Mouse (Mus musculus) ES-Bruce4 (cell line): Measurements from ENCODE around the gene Rnf224. TPM values are rescaled to one million over a fixed set of nuclear protein-coding genes. Genes with fewer than 3 reads are reported as not detected.

Experiments
- H3K27ac ChIP-seq: 2 replicates; pipeline ENCODE4 v1.5.1; 2012; ENCODE audit warnings: low read length, inconsistent platforms; ENCODE audit not compliant: insufficient read depth
- H3K27me3 ChIP-seq: 2 replicates; pipeline ENCODE4 v1.6.1; 2012; ENCODE audit warnings: mild to moderate bottlenecking, low read length, inconsistent platforms; ENCODE audit not compliant: control insufficient read depth, poor library complexity, insufficient read depth, severe bottlenecking
- H3K36me3 ChIP-seq: 2 replicates; pipeline ENCODE4 v1.6.1; 2012; ENCODE audit warnings: inconsistent platforms, mild to moderate bottlenecking, low read length, moderate library complexity; ENCODE audit not compliant: control insufficient read depth, poor library complexity, insufficient read depth, severe bottlenecking
- H3K4me1 ChIP-seq: one replicate; pipeline ENCODE4 v1.8.1; 2011; ENCODE audit warnings: low read length; ENCODE audit not compliant: control insufficient read depth, insufficient read depth
- H3K4me3 ChIP-seq: 2 replicates; pipeline ENCODE4 v1.5.1; 2011; ENCODE audit warnings: low read depth, mild to moderate bottlenecking, low read length
- H3K9ac ChIP-seq: 2 replicates; pipeline ENCODE4 v1.6.1; 2012; ENCODE audit warnings: low read depth, mild to moderate bottlenecking, inconsistent platforms; ENCODE audit not compliant: poor library complexity, severe bottlenecking
- H3K9me3 ChIP-seq: replicated peaks from 2 replicates; pipeline ENCODE4 v1.6.1; 2012; ENCODE audit warnings: mild to moderate bottlenecking, low read length, inconsistent platforms; ENCODE audit not compliant: control insufficient read depth, poor library complexity, insufficient read depth, severe bottlenecking
- CTCF ChIP-seq: IDR thresholded peaks from one replicate; pipeline ENCODE4 v1.8.1; 2011; ENCODE audit warnings: low read depth, low read length
- EP300 ChIP-seq: IDR thresholded peaks from 2 replicates; pipeline ENCODE4 v1.6.1; 2011; ENCODE audit warnings: low read depth, low read length; ENCODE audit not compliant: insufficient read depth
- POLR2A ChIP-seq: IDR thresholded peaks from one replicate; pipeline ENCODE4 v1.8.1; 2011; ENCODE audit warnings: low read length; ENCODE audit not compliant: insufficient read depth
- polyA plus RNA-seq: library from polyadenylated mRNA; stranded (reverse); fragments of >200 nt; gene quantifications from 2 replicates; pipeline ENCODE4 v1.2.4, GENCODE M21; 2011; ENCODE audit warnings: low read depth; ENCODE audit not compliant: missing spikeins, insufficient read depth, insufficient read length

Gene Rnf224
- polyA plus RNA-seq, 1 experiment, result not detected

DNA sequence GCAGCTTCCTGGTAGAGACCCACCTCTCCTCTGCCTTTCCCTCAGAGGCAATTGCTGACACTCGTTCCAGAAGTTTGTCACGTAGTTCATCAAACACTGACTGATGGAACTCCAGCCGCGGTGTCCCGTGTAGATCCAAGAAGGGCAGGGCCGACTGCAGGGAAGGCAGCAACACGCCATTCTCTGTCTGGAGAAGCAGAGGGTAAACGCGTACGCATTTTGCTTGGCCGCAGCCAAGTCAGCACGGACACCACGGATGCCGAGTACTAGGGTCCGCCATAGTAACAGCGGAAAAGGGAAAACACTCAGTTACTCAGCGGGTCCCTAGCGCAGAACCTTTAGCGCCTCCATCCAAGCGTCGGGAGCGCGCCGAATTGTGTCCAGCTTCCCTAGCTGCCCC, 25.9 kb downstream of the Rnf224 start:
- Histone ChIP-seq H3K4me1 (no peaks in the 10 kb centered on the region), H3K36me3 (no peaks in the 10 kb centered on the region), H3K9ac (peak overlapping the region; percentile 70), H3K27ac (no peak overlapping the region), H3K27me3 (no peaks in the 10 kb centered on the region), H3K4me3 (peak overlapping the region; percentile 89), H3K9me3 (no peaks in the 10 kb centered on the region)
- TF ChIP-seq CTCF (no peak), EP300 (no peak), POLR2A (no peak)

DNA sequence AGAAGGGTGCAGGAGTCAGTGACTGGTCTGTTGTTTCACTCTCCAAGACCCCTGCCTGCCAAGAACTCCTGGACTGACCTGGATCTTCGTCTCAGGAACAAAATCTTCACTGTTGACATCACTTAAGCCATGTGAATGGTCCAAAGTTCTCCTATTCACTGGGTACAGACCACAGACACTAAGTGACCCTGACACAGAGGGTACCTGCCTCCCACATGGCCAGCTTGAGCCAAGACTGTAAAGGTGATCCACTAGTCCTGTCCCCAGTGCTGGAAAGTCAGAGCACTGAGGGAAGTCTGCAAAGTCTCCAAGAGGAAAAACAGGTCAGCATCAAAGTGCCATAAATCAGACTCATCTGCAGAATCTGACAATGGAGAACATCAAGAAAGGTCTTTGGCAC, 29.0 kb downstream of the Rnf224 start:
- Histone ChIP-seq H3K36me3 (peaks cover 15% of the 10 kb centered on the region), H3K27me3 (no peaks in the 10 kb centered on the region), H3K4me1 (no peaks in the 10 kb centered on the region), H3K4me3 (no peak overlapping the region), H3K27ac (no peak overlapping the region), H3K9ac (no peak overlapping the region), H3K9me3 (no peaks in the 10 kb centered on the region)
- TF ChIP-seq POLR2A (no peak), EP300 (no peak), CTCF (no peak)

DNA sequence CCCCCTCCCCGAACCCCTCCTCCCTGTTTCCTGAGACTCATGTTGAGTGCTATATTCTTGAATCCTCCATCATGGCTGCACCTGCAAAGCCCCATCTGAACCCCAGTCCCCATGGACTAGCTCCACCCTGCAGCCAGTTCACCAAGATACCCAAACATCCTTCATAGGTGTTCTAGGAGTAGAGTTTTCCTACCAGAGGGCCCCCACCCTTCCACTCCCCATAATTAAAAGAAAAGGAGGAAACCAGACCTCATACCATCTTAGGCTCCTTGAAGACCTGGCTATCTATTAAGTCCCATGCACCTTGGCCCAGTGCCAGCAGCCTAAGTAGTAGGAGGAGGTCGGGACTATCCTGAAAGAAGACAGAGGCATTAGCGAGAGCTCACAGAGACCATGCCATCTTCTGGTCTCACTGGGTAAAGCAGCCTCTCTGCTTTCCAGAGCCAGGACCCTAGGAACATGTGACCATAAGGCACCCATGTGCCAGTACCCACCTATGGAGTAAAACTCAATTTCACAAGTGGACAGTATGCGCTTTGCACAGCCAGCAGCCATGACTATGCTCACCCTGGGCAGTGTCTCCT, 32.9 kb downstream of the Rnf224 start:
- peaks cover 33% of the 10 kb centered on the region for H3K36me3 ChIP-seq

DNA sequence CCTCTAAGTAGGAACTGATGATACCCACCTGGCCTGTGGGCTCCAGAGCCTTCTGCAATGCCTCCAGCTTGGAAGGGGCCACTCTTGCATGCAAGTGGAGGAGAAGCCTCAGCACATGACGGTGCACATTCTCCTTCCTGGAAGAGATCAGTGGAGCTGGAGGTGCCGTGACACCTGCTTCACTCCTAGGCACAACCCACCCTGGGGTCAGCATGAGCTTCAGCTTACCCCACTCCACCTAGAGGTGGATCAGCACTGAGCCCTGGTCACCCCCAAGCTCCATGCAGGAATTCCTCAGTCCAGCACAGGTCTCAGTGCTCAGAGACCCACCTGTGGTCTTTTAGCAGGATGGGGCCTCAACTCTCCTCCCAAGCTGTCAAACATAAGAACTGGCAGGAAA, 36.0 kb downstream of the Rnf224 start:
- no peaks in the 10 kb centered on the region for H3K9me3 ChIP-seq
- no peak overlapping the region for H3K4me3 ChIP-seq
- H3K27ac ChIP-seq, result no peak overlapping the region
- H3K36me3 ChIP-seq, result peaks cover 33% of the 10 kb centered on the region
- TF ChIP-seq CTCF, result no peak
- TF ChIP-seq POLR2A, result no peak
- TF ChIP-seq EP300, result no peak
- no peaks in the 10 kb centered on the region for H3K4me1 ChIP-seq
- H3K9ac ChIP-seq, result no peak overlapping the region
- no peaks in the 10 kb centered on the region for H3K27me3 ChIP-seq

More for the DNA sequence above, 32.9 kb downstream of the Rnf224 start:
- Histone ChIP-seq H3K4me1 (no peaks in the 10 kb centered on the region), H3K27me3 (no peaks in the 10 kb centered on the region), H3K9me3 (no peaks in the 10 kb centered on the region), H3K4me3 (no peak overlapping the region), H3K27ac (no peak overlapping the region), H3K9ac (no peak overlapping the region)
- no peak for TF ChIP-seq CTCF
- TF ChIP-seq EP300, result no peak
- TF ChIP-seq POLR2A, result no peak

DNA sequence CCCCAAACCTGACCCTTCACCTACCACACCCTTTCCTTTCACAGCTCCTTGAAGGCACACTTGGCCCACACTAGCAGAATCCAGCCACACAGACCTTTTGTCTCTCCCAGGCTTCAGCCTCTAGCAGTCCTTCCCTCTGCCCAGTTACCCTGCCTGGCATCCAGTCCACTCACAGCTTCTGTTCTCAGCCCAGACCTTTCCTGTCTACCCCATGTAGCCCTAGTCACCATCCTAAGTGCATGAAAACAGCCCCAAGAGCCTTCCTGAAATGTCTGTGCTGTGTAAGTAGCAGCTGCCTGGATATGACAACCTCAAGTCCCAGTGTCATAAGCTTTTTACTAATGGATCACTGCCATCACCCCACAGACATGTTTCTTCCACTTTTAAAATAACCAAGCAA, 38.6 kb downstream of the Rnf224 start:
- Histone ChIP-seq H3K27ac (no peak overlapping the region), H3K4me3 (no peak overlapping the region), H3K27me3 (no peaks in the 10 kb centered on the region), H3K36me3 (peaks cover 22% of the 10 kb centered on the region), H3K9ac (no peak overlapping the region), H3K4me1 (no peaks in the 10 kb centered on the region), H3K9me3 (no peaks in the 10 kb centered on the region)
- no peak for TF ChIP-seq EP300
- no peak for TF ChIP-seq POLR2A
- TF ChIP-seq CTCF, result no peak

DNA sequence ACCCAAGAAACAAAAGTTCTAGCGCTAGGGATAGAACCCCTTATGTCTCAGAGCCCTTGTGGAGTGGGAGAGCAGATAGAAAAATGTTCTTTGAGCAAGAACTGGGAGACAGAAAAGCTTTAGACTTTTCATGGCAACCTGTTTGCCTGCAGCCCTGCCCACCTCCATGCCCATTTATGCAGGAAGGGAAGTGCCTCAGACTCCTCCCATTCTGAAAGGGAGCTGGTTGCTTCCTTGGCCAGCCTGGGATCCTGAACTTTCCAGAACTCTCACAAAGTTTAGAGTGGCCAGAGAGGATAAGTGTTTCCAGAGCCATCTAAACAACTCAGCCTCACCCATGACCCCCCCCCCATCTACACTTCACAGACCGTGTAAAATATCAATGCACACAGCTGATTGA, 39.4 kb downstream of the Rnf224 start:
- Histone ChIP-seq H3K9ac (0 out of 2 replicates have a peak overlapping the region, but pooled peaks have one; percentile 8), H3K27me3 (no peaks in the 10 kb centered on the region), H3K4me1 (no peaks in the 10 kb centered on the region), H3K27ac (0 out of 2 replicates have a peak overlapping the region, but pooled peaks have one; percentile 52), H3K9me3 (no peaks in the 10 kb centered on the region), H3K36me3 (peaks cover 16% of the 10 kb centered on the region), H3K4me3 (no peak overlapping the region)
- TF ChIP-seq EP300, result no peak
- TF ChIP-seq POLR2A, result no peak
- TF ChIP-seq CTCF, result no peak
